Mouse (Mus musculus): ENCODE data around the gene Elf4.

Elf4 gene

DNA sequence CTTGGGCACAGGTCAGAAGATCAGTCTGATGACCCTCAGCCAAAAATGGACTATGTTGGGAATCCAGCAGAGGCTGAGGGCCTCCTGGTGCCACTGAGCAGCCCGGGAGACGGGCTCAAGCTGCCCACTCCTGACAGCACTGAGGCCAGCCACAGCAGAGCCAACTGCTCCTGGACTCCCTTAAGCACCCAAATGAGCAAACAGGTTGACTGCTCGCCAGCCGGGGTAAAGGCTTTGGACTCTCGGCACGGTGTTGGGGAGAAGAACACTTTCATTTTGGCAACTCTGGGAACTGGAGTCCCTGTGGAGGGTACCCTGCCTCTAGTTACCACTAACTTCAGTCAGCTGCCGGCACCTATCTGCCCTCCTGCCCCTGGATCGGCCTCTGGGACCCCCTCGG is 95.1 kb downstream of the Elf4 start:
- no peak for DNase-seq (ENCODE audit: low read depth, low spot score)

- DNase-seq (ENCODE audit: low read depth, low spot score), result no peak
Observed at GRCm38 (mm10) chrX:48365836-48366577, 96.9 kb downstream of the Elf4 start.
